Mouse (Mus musculus) urinary bladder, adult 2 months (tissue): ENCODE results near the gene E130218I03Rik. TPM values are rescaled to one million over a fixed set of nuclear protein-coding genes. Genes with fewer than 3 reads are reported as not detected.
A peak's percentile ranks its signal among the peaks of the same experiment; 100 is the strongest.
"Not testable (repeated sequence)": the region's sequence is repeated elsewhere in the genome, so short reads cannot be mapped to it uniquely, and the experiment has no call there.

Experiments
- DNase-seq: peaks from one replicate; pipeline ENCODE4 v3.0.0; 2022; ENCODE audit warnings: low spot score
- polyA plus RNA-seq: library from polyadenylated mRNA; depleted of rRNA; stranded (reverse); fragments of >200 nt; gene quantifications from 2 replicates; pipeline ENCODE4 v1.2.3, GENCODE M21; 2012

The E130218I03Rik gene
- polyA plus RNA-seq, 1 experiment = not detected

DNA sequence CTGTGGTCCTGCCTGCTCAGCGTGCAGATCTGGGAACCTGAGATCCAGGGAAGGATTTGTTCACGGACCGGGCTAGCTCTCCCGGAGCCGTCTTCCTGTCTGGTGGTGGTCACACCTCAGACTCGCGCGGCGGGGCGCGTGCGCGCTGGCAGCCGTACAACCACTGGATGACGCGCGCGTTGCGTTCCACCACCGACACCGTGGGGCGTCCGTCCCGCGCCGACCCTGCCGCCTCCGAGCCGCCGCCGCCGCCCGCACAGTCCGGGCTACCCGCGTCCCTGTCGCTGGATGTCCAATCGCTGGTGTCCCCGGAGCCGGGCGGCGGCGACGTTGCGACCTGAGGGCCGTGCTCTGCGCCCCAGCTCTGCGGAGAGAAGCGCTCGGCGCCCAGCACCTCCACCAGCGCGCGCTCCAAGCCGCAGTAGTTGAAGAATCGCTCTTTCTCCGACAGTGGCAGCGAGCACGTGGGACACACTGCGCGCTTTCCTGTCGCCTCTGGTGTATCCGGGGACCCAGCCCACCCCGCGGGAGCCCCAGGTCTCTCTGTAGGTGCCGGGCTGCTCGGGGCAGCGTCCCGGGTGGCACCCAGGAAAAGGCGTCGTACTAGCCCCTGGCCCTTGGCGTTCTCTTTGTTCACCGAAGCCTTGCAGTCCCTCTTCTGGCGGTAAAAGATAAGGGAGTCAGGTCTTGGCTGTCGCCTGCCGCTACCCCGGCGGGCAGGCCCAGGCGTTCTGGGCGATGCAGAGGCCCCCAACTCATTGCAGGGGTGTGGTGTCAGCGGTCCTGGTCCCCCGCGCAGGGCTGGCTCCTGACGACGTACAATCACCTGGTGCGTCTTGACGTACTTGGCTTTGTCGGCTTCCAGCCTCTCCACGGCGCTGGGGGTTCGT, 8.0 kb downstream of the E130218I03Rik start:
- DNase-seq = no peak

DNA sequence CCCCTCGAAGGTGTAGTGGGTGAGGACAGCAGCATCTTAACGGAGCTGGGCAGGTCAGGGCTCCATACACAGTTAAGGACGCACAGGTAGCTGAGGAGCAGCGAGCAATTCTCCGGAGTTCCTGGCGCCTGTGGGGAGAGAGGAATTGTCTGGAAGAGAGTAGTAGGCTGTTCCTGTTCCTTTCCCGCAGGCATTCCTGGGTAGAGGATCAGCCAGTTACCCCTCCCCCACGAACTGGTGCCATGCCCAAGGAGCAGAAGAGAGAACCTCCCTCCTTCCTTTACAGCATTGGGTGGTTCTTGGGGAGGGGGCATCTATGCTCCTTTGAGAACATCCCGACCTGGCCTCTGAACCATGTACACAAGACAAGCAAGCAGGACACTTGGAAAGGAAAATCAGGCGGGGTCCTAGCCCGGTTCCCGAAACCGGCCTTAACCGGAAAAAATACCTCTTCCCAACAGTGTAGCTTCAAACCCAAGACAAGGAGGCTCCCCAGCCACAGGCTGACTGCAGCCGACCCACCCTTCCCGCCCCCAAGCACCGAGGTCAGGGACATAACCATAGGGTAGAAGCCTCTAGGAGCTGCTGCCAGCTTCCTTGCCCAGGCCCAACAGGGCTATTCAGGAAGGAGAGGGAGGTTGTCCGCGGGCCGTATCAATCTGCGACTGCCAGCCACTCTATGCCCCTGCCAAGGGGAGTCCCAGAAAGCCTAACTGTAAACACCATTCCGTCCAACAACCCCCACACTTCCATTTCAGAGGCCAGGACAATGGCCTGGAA, 8.9 kb downstream of the E130218I03Rik start:
- DNase-seq = peak; percentile 20

DNA sequence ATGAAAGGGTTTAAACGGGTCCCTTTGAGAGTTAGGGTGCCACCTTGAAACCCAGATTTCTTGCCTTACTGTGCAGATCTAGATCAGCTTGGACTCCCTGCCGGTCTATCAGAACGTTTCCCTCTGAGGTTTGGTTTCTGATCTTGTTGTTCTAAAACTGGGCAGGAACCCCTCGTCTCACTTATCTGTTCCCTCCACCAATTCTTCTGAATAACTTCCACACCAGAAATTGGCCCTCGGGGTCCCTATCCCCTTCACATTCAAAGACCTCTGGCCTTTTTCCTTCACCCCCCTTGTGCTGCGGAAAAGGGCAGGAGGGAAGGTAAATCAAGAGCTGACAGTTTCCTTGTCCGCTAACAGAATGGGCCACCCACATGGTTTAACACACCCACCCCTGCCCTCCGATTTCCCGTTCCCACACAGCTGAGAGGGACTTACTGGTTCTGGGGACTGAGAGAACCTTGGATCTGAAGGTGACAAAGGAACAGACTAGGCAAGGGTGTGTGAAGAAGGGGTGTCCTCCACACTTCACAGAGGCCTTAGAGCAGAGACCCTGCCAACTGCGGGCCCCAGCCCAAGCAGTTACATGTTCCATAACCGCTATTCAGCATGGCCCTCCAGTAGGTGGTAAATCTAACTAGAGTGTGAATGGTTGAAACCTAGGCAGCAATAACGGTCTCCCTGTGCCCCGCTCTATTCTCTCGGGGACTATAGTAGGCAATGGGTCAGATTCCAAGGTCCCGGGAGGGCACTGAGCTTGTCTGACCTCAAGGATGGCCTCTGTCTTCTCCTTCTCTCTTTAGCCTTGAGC, 9.7 kb downstream of the E130218I03Rik start:
- peak; percentile 16 for DNase-seq

GRCm38 (mm10) chr4:134253722-134254324, 10.4 kb downstream of the E130218I03Rik start, which contains the start of gene Grrp1:
TSS of gene Grrp1 (minus strand) at chr4:134254106.
- DNase-seq = peak; percentile 19

DNA sequence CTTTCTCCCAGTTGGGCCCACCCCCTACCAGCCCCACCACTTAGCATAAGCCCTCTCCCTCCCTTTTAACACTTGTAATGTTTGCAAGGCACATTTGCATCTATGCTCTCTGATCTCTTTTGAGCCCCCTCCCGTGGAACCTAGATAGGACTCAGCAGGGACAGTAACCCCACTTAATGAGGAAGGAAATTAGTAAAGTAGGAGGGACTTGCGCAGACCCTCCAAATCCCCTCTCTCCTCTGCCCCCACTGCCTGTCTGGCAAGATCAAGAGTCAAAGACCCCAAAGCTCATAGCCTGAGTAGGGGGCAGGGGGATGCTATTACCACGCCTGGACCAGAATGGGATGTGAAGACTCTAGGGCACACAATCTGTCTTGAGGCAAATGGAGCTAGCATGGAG, 11.4 kb downstream of the E130218I03Rik start:
- DNase-seq = no peak

DNA sequence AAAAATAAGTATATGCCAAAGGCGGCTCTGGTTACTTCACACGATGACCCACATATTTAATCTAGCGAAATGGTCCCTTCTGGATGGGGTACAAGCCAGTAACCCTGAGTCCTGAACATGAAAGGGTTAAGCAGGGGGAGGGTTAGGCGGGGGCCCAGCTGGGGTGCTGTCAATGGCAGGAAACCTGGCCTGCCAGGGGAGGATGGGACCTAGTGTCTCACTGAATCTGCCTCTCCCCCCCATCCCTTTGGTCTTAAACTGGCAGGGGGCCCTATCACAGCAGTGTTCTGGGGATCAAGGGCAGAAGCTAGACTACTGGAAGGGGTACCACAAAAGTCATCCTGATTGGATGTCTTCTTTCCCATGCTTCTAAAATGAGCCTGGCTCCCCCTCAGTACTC, 12.4 kb downstream of the E130218I03Rik start:
- no peak for DNase-seq

DNA sequence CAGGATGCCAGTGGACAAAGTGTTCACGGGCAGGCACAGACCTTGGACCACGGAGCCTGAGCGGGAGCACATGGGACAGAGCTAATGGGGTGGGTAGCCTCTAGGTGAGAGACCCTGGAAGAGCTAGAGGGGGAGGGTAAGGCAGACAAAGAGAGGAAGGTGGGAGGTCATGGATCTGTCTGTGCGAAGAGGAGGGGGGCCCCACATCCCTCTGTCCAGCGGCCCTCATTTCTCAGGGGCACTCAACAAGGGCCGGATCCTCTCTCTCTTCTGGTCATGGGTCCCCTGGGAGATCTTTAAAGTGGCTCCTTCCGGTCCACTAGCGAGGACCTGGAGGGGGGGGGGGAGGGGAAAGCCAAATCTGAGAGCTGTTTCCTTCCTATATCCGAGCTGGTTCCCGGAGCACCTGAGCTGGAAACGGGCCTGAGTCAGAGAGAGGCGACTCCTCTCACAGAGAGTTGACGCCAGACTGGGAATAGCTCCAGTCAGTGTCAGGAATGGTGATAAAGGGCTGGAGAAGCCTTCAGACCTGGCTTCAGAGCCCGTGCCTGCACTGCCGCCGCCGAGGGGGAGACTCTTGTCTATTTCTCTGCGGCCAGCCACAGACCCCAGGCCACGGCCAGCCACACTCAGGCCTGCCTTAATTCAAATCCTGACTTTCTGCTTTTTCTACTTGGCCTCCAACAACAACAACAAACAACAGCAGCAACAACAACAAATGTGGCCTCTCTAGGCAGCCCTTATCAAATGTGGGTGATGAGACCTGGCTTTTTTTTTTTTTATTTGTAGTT, 13.1 kb downstream of the E130218I03Rik start:
- DNase-seq = no peak

DNA sequence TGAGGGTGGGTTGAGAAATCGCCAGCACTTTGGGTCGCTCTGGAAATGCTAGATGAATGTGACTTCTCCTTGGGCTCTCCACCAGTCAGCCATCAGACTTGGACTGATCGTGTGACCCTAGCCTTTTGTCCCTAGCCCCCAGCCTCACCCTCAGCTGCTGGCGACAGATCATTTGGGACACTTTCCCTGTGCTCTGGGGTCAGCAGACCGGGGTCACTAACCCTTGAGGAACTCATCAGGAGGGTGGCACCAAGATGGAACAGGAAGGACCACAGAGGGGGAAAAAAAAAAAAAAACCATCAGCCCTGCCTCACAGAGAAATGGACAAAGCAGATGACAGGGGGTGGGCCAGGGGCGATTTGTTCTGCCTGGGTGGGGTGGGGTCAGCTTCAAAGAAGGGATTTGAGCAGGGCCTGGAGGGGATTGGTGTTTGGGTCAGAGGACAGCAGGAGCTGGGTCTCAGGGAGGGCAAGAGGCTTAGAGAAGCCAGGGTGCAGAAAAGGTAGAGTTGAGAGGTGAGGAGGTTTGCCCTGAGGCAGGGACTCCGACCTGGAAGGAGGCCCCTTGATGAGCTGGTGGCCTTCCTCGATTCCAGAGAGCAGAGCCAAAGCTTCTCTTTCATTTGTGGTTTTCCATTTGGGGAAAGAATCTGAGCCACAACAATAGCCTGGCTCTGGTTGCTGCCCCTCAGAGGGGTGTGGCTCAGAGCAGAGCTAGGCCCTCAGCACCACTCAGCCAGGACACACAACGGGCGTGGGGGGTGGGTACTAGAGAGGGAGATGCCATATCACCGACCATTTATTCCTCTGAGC, 13.9 kb downstream of the E130218I03Rik start:
- no peak for DNase-seq

- no peak for DNase-seq
Measured at GRCm38 (mm10) chr4:134258354-134258753, 14.9 kb downstream of the E130218I03Rik start.

DNA sequence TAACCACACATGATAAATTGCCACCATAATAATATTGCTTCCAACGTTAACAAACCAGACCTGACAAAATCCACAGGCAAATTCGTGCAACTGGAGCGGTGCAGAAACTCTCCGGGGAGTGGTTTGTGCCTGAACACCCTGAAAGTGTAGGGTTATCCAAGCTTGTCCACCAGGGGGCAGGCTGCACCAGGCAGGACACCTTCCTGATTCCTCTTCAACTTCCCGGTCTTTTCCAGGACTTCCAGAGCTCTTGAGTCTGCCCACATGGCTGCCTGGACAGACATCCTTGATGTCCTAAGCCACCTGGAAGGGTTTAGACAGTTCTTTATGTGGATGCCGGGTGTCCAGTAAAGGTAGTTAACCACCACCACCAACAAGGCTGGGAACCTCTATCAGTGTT, 19.7 kb downstream of the E130218I03Rik start:
- peak; percentile 51 for DNase-seq

GRCm38 (mm10) chr4:134265860-134266585, 22.6 kb downstream of the E130218I03Rik start:
- DNase-seq = no peak

- DNase-seq = no peak
Measured at GRCm38 (mm10) chr4:134268102-134268655, 24.7 kb downstream of the E130218I03Rik start.

- not testable (repeated sequence) for DNase-seq
Measured at GRCm38 (mm10) chr4:134269622-134270021, 26.2 kb downstream of the E130218I03Rik start.

DNA sequence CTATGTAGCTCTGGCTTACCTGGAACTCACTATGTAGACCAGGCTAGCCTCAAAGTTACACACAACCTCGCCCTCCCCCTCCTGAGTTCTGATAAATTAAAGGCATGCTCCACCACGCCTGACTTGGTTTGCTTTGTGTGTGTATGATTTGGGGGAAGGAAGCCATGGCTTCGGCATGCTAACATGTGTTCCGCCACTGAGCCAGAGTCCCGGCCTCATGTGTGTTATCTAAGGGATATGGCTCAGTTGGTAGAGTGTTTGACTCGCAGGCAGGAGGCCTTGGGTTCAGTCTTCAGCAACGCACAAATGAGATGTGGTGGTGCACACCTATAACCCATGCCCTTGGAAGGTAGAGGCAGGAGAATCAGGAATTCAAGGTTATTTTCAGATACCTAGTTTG, 28.5 kb downstream of the E130218I03Rik start:
- DNase-seq = no peak

DNA sequence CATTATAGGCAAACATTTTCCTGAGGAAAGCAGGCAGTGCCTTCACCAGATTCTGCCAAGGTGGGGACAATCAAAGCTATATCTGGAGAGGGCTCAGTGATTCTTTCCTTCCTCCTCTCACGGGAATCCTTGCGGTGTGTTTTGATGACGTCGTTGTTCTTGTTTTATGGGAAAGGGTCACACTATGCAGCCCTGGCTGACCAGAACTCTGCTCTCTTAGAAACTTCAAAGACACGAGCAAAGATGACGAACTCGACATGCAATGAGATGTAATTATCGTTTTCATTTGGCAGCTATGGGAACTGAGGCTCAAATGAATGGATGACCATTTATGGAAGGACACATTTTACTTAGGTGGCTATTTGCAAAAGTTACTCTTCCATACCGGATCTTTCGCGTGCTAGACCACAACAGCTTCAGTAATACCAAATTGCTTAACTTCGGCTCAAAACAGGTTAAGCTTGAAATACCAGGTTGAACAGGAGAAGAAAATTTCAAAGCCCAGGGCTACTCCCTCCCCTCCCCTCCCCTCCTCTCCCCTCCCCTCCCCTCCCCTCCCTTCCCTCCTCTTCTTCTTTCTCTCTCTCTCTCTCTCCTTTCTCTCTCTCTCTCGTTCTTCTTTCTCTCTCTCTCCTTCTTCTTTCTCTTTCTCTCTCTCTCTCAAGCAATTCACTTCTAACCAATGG, 29.4 kb downstream of the E130218I03Rik start:
- DNase-seq = no peak

DNA sequence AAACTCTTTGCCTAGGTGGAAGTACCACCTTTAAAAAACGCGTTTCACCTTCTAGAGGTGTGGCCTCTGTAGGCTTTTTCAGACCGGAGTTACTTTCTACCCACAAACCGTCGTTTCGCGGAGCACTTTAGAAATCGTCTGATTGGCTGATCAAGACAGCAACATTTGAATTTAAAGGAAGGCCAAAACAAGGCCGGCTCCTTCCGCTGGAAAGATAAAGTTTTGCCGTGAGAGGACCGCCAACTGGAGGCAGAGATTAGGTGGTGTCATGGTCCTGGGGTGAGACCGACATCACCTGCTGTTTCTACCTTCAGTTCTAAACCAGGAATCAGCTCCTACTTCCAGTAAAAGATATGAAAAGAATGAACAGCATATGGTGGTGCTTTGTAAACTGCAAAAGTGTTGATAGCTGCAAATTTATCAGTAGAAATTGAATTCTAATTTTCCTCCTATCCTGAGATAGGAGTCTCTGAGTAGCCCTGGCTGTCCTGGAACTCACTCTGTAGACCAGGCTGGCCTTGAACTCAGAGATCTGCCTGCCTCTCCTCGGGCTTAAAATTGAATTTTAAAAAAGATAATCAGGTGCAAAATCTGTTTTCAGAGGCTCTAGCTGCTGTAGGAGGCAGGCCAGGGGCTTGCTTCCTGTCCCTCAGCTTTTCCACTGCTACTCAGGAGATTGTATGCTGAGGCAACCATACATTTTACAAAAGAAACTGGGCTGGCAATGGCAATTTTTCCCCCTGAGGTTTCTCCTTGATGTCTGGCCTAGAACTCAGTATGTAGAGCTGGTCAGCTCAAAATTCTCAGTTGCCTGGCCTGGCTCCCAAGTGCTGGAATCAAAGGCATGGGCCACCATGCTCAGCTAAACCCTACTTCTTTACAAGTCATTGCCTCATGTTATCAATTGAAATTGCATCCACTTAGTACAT, 30.2 kb downstream of the E130218I03Rik start:
- DNase-seq = no peak

DNA sequence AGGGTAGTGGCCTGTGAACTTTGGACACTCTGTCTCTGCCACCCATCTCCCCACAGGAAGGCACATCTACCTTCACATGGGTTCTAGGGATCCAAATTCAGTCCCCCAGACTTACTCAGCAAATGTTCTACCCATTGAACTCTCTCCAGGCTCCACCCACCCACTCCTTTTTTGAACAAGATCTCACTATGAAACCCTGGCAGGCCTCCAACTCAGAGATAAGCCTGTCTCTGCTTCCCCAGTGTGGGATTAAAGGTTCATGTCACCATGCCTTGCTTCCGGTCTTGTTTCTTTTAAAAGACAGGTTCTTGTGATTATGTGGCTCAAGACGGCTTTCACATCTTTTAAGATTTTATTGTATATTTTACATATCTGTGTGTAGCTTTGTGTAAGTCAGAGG, 41.5 kb downstream of the E130218I03Rik start:
- no peak for DNase-seq
